Mouse (Mus musculus) heart, postnatal 36 days (tissue): ENCODE results near the gene Gm28729. TPM values are rescaled to one million over a fixed set of nuclear protein-coding genes. Genes with fewer than 3 reads are reported as not detected.
"Not testable (repeated sequence)": the region's sequence is repeated elsewhere in the genome, so short reads cannot be mapped to it uniquely, and the experiment has no call there.

ENCODE experiments used
- DNase-seq, 2 experiments: peaks; one replicate each; pipeline ENCODE4 v3.0.0; 2021 to 2022
- intact Hi-C: fragments of 180-260 bp; cut with DNase I; formaldehyde crosslinking; loops from one replicate; pipeline ENCODE4 v1.15.1; 2025
- total RNA-seq, 2 experiments: library from RNA; stranded (reverse); gene quantifications; 2 replicates each; pipeline ENCODE4 v1.2.3; 2021

Gene Gm28729
- total RNA-seq, 2 experiments from 2014 or later, result not detected

GRCm38 (mm10) chr9:96526011-96526410, 947 bp upstream of the Gm28729 start:
- intact Hi-C loops, result no loop called here
- no peak for DNase-seq

- intact Hi-C loops, result no loop called here
- no peak for DNase-seq
Measured at GRCm38 (mm10) chr9:96523148-96523547, 1.9 kb downstream of the Gm28729 start.

DNA sequence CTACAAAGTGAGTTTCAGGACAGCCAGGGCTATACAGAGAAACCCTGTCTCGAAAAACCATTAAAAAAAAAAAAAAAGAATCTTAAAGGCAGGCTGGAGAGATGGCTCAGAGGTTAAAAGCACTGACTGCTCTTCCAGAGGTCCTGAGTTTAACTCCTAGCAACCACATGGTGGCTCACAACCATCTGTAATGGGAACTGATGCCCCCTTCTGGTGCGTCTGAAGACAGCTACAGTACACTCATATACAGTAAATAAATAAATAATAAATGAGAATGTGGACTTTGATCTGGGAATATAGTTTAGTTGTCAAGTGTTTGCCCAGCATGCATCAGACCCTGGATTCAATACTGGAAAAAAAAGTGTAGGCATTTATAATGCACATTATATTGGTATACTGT, 3.5 kb downstream of the Gm28729 start:
- DNase-seq, intact Hi-C loops: not testable (repeated sequence)

DNA sequence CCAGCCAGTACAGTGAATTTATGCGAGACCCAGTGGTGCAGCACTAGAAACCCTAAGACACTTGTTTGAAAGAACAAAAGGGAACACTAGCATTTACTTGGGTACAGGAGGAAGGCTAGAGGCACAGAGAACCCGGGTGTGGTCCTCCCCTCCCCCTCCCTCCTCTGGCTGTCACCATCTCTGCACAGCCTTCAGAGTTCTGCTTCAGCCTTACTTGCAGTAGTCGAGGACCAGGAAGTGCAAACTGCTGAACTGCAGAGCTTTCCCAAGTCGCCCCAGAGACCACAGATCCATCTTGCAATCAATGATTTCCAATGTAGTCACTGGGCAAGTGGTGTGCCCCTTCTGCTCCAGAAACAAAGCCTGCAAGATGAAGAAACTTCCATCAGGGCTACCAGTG, 7.6 kb downstream of the Gm28729 start:
- intact Hi-C loops, result no loop called here
- DNase-seq, result no peak

- no peak for DNase-seq
- intact Hi-C loops, result no loop called here
Measured at GRCm38 (mm10) chr9:96516806-96517205, 8.3 kb downstream of the Gm28729 start.

DNA sequence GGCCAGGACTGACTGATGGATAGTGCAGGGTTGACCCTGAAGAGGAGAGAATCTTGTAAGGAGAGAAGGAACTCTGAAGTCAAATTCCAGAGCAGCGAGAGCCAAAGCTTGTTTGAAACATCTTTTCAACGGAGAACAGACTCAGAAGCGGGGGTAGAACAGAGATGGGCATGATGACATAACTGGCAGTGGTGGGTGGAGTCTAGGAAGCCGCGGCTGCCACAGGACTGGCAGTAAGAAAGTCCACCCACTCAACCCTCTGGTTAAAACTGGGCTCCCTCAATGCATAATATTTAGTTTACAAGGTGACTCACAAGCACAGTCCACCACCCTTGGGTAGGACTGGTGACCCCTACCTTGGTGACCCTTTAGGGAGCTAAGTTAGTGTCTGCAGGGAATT, 9.3 kb downstream of the Gm28729 start:
- intact Hi-C loops, result no loop called here

GRCm38 (mm10) chr9:96514278-96514677, 10.8 kb downstream of the Gm28729 start:
- DNase-seq, result no peak
- intact Hi-C loops, result no loop called here

More for the DNA sequence above, 9.3 kb downstream of the Gm28729 start:
- no peak for DNase-seq

GRCm38 (mm10) chr9:96506011-96506498, 19.0 kb downstream of the Gm28729 start:
- no peak for DNase-seq
- intact Hi-C loops, result no loop called here

DNA sequence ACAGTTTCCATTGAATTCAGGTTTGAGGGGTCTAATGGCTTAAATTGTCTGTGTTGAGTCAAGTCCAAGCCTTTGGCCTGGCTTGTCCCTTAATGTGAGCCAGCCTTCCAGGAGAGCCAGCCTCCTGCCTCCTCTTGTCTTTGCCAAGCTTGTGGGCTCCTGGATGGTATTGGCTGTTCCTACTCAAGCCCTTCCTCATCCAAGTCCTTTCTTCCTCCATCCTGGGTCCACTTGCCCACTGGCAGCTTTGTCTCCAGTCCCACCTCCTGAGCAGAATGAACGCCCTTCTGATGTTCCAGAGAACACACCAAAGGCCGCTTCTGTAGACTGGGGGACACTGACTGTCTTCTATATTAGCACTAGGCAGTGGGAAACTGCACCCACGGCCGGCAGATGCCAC, 19.9 kb downstream of the Gm28729 start:
- intact Hi-C loops, result no loop called here
- no peak for DNase-seq

DNA sequence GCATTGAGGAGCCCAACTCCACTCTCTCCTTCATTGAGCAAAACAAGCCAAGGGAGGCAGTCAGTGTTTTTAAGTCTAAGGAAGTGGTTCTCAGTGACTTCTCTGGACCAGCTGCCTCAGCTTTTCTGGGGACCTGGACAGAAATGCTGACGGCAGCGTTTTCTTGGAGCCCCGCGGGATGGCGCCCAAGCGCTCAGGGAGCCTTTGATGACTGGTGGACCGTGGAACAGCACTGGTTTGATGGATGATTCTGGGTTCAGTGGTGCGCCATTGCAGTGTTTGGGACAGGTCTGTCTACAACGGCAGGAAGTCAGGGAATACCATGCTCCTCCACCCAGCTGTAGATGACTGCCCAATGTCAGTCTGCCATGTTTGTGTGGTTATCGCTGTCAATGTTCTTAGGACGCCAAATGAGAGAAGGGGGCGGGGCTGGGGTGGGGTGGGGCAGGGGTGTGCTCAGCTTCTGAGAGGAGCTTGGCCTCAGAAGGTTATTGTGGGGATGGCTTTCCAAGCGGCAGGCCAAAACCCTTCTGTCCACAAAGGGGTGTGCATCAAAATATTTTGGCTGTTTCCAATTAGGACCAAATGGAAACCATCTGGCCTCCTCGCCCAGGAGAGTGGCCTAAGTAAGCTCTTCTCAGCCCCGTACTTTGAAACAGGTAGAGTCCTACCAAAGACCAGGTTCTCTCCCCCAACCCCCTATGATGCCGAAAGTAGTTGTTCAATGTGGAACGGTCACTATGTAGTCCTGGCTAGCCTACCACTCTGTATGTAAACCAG, 20.8 kb downstream of the Gm28729 start:
- no peak for DNase-seq
- intact Hi-C loops, result no loop called here

DNA sequence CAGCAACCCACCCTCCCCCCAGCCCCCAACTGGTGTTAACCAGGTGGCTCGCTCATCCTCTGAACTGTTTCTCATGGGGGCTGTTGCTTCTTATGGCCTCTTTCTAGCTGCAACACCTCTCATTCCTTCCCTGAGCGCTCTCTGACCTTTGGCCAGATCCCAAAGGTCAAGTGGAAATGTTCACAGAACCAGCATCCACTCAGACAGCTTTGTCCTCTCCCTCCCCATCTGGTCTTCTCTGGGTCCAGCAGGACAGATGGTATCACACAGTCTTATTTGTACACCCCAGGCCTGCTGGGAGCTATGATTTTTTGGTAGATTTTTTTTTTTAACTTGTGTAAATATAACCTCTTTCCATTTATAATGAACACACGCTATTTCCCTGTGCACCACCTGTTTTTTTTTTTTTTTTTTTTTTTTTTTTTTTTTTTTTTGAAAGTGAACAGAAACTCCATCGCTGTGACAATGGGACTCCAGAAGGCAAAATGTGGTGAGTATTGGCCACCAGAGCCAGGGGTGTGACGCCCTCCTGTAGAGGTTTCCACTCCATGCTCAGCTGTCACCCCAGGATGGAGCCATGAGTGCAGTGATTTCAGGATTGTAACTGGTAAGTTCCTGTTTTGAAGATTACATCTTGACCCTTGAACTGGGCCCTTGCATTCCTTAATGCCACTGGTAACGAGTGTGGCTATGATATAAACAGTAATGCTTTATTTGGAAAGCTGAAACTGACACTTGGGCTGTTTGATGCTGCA, 22.0 kb downstream of the Gm28729 start:
- DNase-seq, result no peak
- intact Hi-C loops, result no loop called here

DNA sequence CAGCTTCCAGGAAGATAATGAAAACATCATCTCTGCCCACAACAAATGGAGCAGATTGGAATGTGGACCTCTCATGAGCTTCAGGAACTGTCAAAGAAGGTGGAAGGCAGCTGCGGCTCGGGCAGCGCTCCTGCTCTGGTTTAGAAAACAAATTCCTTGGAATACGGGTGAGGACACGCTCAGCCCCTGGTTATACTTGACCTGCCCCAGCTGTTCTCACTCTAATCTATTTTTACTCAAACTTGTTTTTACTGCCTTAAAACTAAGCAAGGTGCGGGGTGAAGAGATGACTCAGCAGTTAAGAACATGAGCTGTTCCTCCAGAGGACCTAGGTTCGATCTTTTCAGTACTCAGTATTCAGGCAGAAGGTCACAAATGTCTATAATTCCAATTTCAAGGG, 23.8 kb downstream of the Gm28729 start:
- intact Hi-C loops, result no loop called here
- DNase-seq, result no peak

GRCm38 (mm10) chr9:96493212-96493611, 31.9 kb downstream of the Gm28729 start:
- intact Hi-C loops, result loop anchor here (2.0 kb wide), 1 partner anchor 208 kb away; no protein-coding TSS in a partner anchor
- DNase-seq, result no peak

GRCm38 (mm10) chr9:96491810-96492209, 33.3 kb downstream of the Gm28729 start:
- intact Hi-C loops, result loop anchor here (1.0 to 2.0 kb wide), 2 partner anchors 142 to 207 kb away; no protein-coding TSS in a partner anchor
- peak; percentile 39 to 70 for DNase-seq

GRCm38 (mm10) chr9:96487869-96488268, 37.2 kb downstream of the Gm28729 start:
- intact Hi-C loops, DNase-seq: not testable (repeated sequence)

DNA sequence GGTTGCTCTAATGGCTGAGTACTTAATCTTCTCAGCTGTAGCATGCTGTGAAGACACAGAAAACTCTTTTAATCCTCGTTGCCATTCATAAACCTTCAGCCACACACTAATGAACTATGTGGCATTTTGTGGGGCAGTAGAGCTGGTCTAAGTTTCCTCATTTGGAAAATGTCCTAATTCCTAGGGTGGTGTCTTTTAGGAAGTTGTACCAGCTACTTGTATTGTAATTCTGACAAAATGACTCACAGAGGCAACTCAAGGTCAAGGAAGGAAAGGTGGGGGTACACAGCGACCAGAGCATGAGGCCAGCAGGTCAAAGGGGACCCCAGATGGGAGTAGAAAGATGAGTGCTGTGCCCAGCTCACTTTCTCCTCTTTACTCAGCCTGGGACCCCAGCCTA, 41.4 kb downstream of the Gm28729 start:
- no peak for DNase-seq
- intact Hi-C loops, result no loop called here

GRCm38 (mm10) chr9:96483028-96483427, 42.0 kb downstream of the Gm28729 start:
- intact Hi-C loops, result no loop called here
- DNase-seq, result no peak

GRCm38 (mm10) chr9:96478071-96478888, 46.8 kb downstream of the Gm28729 start, which contains the start of gene Rnf7:
Rnf7 (minus strand) TSS chr9:96478675.
- peak; percentile 99 to 100 for DNase-seq
- intact Hi-C loops, result loop anchor here (5.0 to 10.0 kb wide), 3 partner anchors 41 to 363 kb away; partner anchors contain the start of genes Atp1b3 and Gk5

DNA sequence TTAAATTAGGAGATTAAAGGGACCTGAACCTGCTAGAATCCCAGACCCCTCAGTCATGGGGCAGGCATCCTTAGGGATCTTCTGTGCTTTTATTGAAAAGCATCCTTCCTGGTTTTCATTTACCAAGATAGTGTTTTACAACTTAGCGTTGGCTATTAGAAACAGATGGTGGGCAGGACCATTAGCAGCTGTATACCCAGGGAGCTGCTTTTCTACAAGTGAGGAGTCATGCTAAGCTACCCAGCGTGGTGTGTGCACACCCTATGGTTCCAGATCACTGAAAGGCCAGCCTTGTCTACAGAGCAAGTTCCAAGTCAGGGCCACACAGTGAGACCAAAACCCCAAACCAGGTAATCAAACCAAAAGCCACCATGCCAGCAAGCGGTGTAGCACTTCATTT, 52.7 kb downstream of the Gm28729 start:
- intact Hi-C loops, result loop anchor here (10.0 kb wide), 1 partner anchor 358 kb away; the partner anchor contains the start of gene Gk5
- no peak for DNase-seq

- DNase-seq, result not testable (repeated sequence)
- intact Hi-C loops, result loop anchor here (10.0 kb wide), 1 partner anchor 357 kb away; the partner anchor contains the start of gene Gk5
Measured at GRCm38 (mm10) chr9:96471681-96472080, 53.4 kb downstream of the Gm28729 start.
